Mouse (Mus musculus): ENCODE results near the gene Invs.

The Invs gene

GRCm38 (mm10) chr4:48314814-48315213 lies 35.3 kb downstream of the Invs start:
- POLR2A ChIA-PET: no interaction called here
- CTCF ChIA-PET: no interaction called here

- POLR2A ChIA-PET: no interaction called here
- CTCF ChIA-PET: no interaction called here
These were observed 36.5 kb downstream of the Invs start for GRCm38 (mm10) chr4:48316036-48316435.

- POLR2A ChIA-PET: no interaction called here
- CTCF ChIA-PET: interaction anchor here in 1 of 4 experiments (0.6 kb wide), 1 partner anchor 36 kb away, joined by 6 read pairs; no protein-coding TSS in a partner anchor
These were observed 41.7 kb downstream of the Invs start for GRCm38 (mm10) chr4:48321276-48321675.

GRCm38 (mm10) chr4:48322095-48322494 lies 42.5 kb downstream of the Invs start:
- ChIA-PET CTCF (no interaction called here), POLR2A (interaction anchor here in 1 of 4 experiments (0.7 kb wide), 1 partner anchor 163 kb away, joined by 3 read pairs; no protein-coding TSS in a partner anchor)

- POLR2A ChIA-PET: no interaction called here
These were observed 47.6 kb downstream of the Invs start for GRCm38 (mm10) chr4:48327192-48327591.

GRCm38 (mm10) chr4:48328042-48328441 lies 48.5 kb downstream of the Invs start:
- CTCF ChIA-PET: interaction anchor here in 1 of 4 experiments (0.5 to 0.7 kb wide), 2 partner anchors 91 to 338 kb away, joined by 3 to 11 read pairs; no protein-coding TSS in a partner anchor
- POLR2A ChIA-PET: no interaction called here

More at GRCm38 (mm10) chr4:48327192-48327591, 47.6 kb downstream of the Invs start:
- CTCF ChIA-PET: no interaction called here

GRCm38 (mm10) chr4:48332453-48333051 lies 53.0 kb downstream of the Invs start:
- POLR2A ChIA-PET: no interaction called here
- CTCF ChIA-PET: no interaction called here

- CTCF ChIA-PET: no interaction called here
These were observed 55.6 kb downstream of the Invs start for GRCm38 (mm10) chr4:48334927-48335763.

GRCm38 (mm10) chr4:48342705-48343104 lies 63.1 kb downstream of the Invs start:
- ChIA-PET CTCF (no interaction called here), POLR2A (interaction anchor here in 1 of 4 experiments (0.9 kb wide), 1 partner anchor 76 kb away, joined by 5 read pairs; no protein-coding TSS in a partner anchor)

More at GRCm38 (mm10) chr4:48334927-48335763, 55.6 kb downstream of the Invs start:
- POLR2A ChIA-PET: no interaction called here

GRCm38 (mm10) chr4:48362367-48362766 lies 82.8 kb downstream of the Invs start:
- ChIA-PET CTCF (interaction anchor here in 1 of 4 experiments (0.5 kb wide), 1 partner anchor 1913 kb away, joined by 3 read pairs; no protein-coding TSS in a partner anchor), POLR2A (interaction anchor here in 1 of 4 experiments (0.5 kb wide), 1 partner anchor 860 kb away, joined by 3 read pairs; no protein-coding TSS in a partner anchor)

GRCm38 (mm10) chr4:48371037-48371436 lies 91.5 kb downstream of the Invs start:
- CTCF ChIA-PET: interaction anchor here in 1 of 4 experiments (0.6 kb wide), 1 partner anchor 367 kb away, joined by 6 read pairs; no protein-coding TSS in a partner anchor

GRCm38 (mm10) chr4:48380940-48381339 lies 101.4 kb downstream of the Invs start:
- CTCF ChIA-PET: interaction anchor here in 3 of 4 experiments (0.6 to 1.6 kb wide), 22 partner anchors 9 to 962 kb away, joined by 3 to 13 read pairs (median 3); no protein-coding TSS in a partner anchor
- POLR2A ChIA-PET: interaction anchor here in 1 of 4 experiments (0.8 to 1.2 kb wide), 2 partner anchors 9 to 20 kb away, joined by 3 read pairs; no protein-coding TSS in a partner anchor

More at GRCm38 (mm10) chr4:48371037-48371436, 91.5 kb downstream of the Invs start:
- POLR2A ChIA-PET: interaction anchor here in 2 of 4 experiments (0.6 to 1.1 kb wide), 3 partner anchors 10 to 1195 kb away, joined by 3 read pairs; no protein-coding TSS in a partner anchor

GRCm38 (mm10) chr4:48382506-48382905 lies 102.9 kb downstream of the Invs start:
- ChIA-PET CTCF (interaction anchor here in 2 of 4 experiments (0.6 to 0.7 kb wide), 2 partner anchors 215 to 555 kb away, joined by 3 to 5 read pairs; no protein-coding TSS in a partner anchor), POLR2A (no interaction called here)

GRCm38 (mm10) chr4:48396949-48397348 lies 117.4 kb downstream of the Invs start:
- CTCF ChIA-PET: interaction anchor here in 2 of 4 experiments (0.6 kb wide), 2 partner anchors 139 to 579 kb away, joined by 3 read pairs; no protein-coding TSS in a partner anchor
- POLR2A ChIA-PET: no interaction called here

- ChIA-PET CTCF (no interaction called here), POLR2A (interaction anchor here in 2 of 4 experiments (0.6 to 1.3 kb wide), 5 partner anchors 14 to 360 kb away, joined by 3 to 6 read pairs (median 3); no protein-coding TSS in a partner anchor)
These were observed 123.6 kb downstream of the Invs start for GRCm38 (mm10) chr4:48403066-48403640.

GRCm38 (mm10) chr4:48405724-48406491 lies 126.3 kb downstream of the Invs start:
- POLR2A ChIA-PET: interaction anchor here in 1 of 4 experiments (0.6 kb wide), 1 partner anchor 288 kb away, joined by 4 read pairs; no protein-coding TSS in a partner anchor
- CTCF ChIA-PET: interaction anchor here in 2 of 4 experiments (0.6 to 0.7 kb wide), 2 partner anchors 124 to 451 kb away, joined by 3 to 12 read pairs; no protein-coding TSS in a partner anchor

GRCm38 (mm10) chr4:48407350-48408039 lies 127.9 kb downstream of the Invs start:
- ChIA-PET POLR2A (interaction anchor here in 3 of 4 experiments (0.6 to 1.1 kb wide), 4 partner anchors 17 to 970 kb away, joined by 3 read pairs; no protein-coding TSS in a partner anchor), CTCF (interaction anchor here in 3 of 4 experiments (0.6 to 1.1 kb wide), 10 partner anchors 16 to 889 kb away, joined by 3 to 12 read pairs (median 3); partner anchors contain the start of gene Stx17 (in 1 of the 3))
